Mouse (Mus musculus): ENCODE results near the gene Crisp2. TPM values are rescaled to one million over a fixed set of nuclear protein-coding genes. Genes with fewer than 3 reads are reported as not detected.
"Not testable (repeated sequence)": the region's sequence is repeated elsewhere in the genome, so short reads cannot be mapped to it uniquely, and the experiment has no call there.

Crisp2 gene
- total RNA-seq, 2 experiments from 2014 or later, result not detected

- DNase-seq (ENCODE audit: extremely low spot score in 1 of 2, low spot score in 2 of 2), result no peak
- intact Hi-C loops (cut with DNase I), result no loop called here
These were observed 75.5 kb downstream of the Crisp2 start for GRCm38 (mm10) chr17:40731296-40731695.

GRCm38 (mm10) chr17:40726820-40727219 lies 80.0 kb downstream of the Crisp2 start, which contains the start of gene Esp1:
TSS of gene Esp1 (plus strand) at chr17:40727120.
- intact Hi-C loops (cut with DNase I), result no loop called here
- no peak for DNase-seq (ENCODE audit: extremely low spot score in 1 of 2, low spot score in 2 of 2)

GRCm38 (mm10) chr17:40717055-40717454 lies 89.7 kb downstream of the Crisp2 start:
- DNase-seq (ENCODE audit: extremely low spot score in 1 of 2, low spot score in 2 of 2); intact Hi-C loops (cut with DNase I): not testable (repeated sequence)

- intact Hi-C loops (cut with DNase I), result no loop called here
- DNase-seq (ENCODE audit: extremely low spot score in 1 of 2, low spot score in 2 of 2), result no peak
These were observed 90.5 kb downstream of the Crisp2 start for GRCm38 (mm10) chr17:40716273-40716672.

Other genes starting within 250 kb of the Crisp2 start
- not detected for gene Esp6, start 245.5 kb downstream of the Crisp2 start, total RNA-seq (2021)
- not detected for gene Esp4, start 208.4 kb downstream of the Crisp2 start, total RNA-seq (2021)
- not detected for gene Esp3, start 174.9 kb downstream of the Crisp2 start, total RNA-seq (2021)
- gene Esp1, start 79.9 kb downstream of the Crisp2 start, total RNA-seq (2021), result not detected
- not detected for gene Rhag, start 4.1 kb upstream of the Crisp2 start, total RNA-seq (2021)
- under 1 TPM; 0.43 to 0.56 TPM for gene 9130008F23Rik, start 73.6 kb upstream of the Crisp2 start, total RNA-seq (2021)
- gene Glyatl3, start 107.3 kb upstream of the Crisp2 start, total RNA-seq (2021), result not detected
- 10 to 100 TPM; 30.9 to 35.6 TPM for gene Mut, start 127.7 kb upstream of the Crisp2 start, total RNA-seq (2021)
- 1 to 10 TPM; 6.7 to 6.9 TPM for gene Cenpq, start 128.0 kb upstream of the Crisp2 start, total RNA-seq (2021)